Mouse (Mus musculus) forebrain, postnatal 0 days (tissue): Measurements from ENCODE around the gene Tead2. TPM values are rescaled to one million over a fixed set of nuclear protein-coding genes. Genes with fewer than 3 reads are reported as not detected.

Experiments used
- ATAC-seq: fragments of 200-750 bp; cut with Nextera tagmentation; 2 replicates; pipeline ENCODE4 v1.8.0; 2017; ENCODE audit warnings: mild to moderate bottlenecking, moderate library complexity
- DNase-seq: peaks from one replicate; pipeline ENCODE4 v3.0.0-alpha.2; 2015
- H3K27ac ChIP-seq: fragments of 300-500 bp; sonication (generic); 2 replicates; pipeline ENCODE4 v1.5.1; 2014; ENCODE audit warnings: low read depth, mild to moderate bottlenecking, antibody characterized with exemption, low read length, moderate library complexity, mixed read lengths
- H3K27me3 ChIP-seq: fragments of 300-500 bp; sonication (generic); 2 replicates; pipeline ENCODE4 v1.6.1; 2014; ENCODE audit warnings: mild to moderate bottlenecking, low read length, mixed read lengths; ENCODE audit not compliant: insufficient read depth
- H3K36me3 ChIP-seq: fragments of 300-500 bp; sonication (generic); 2 replicates; pipeline ENCODE4 v1.6.1; 2014; ENCODE audit warnings: mild to moderate bottlenecking, moderate library complexity; ENCODE audit not compliant: insufficient read depth
- H3K4me1 ChIP-seq: fragments of 300-500 bp; sonication (generic); 2 replicates; pipeline ENCODE4 v1.6.1; 2014; ENCODE audit warnings: antibody characterized with exemption; ENCODE audit not compliant: insufficient read depth
- H3K4me2 ChIP-seq: fragments of 300-500 bp; sonication (generic); 2 replicates; pipeline ENCODE4 v1.6.1; 2014; ENCODE audit warnings: low read depth, mild to moderate bottlenecking, moderate library complexity
- H3K4me3 ChIP-seq: fragments of 300-500 bp; sonication (generic); 2 replicates; pipeline ENCODE4 v1.5.1; 2014; ENCODE audit warnings: low read depth, low read length, mixed read lengths
- H3K9ac ChIP-seq: fragments of 300-500 bp; sonication (generic); 2 replicates; pipeline ENCODE4 v1.6.1; 2014; ENCODE audit warnings: mild to moderate bottlenecking
- H3K9me3 ChIP-seq: fragments of 300-500 bp; sonication (generic); 2 replicates; pipeline ENCODE4 v1.6.1; 2016; ENCODE audit warnings: low read length
- CTCF ChIP-seq: sonication (generic); IDR thresholded peaks from 2 replicates; pipeline ENCODE4 v1.5.1; 2016; ENCODE audit warnings: antibody characterized with exemption, control low read depth, low read depth
- WGBS: fragments of 180-500 bp; shearing (Covaris S2); extraction: QIAGEN DNeasy Blood & Tissue Kit; methylation state at CpG from one replicate; pipeline ENCODE4 v1.1.7; 2014; 5-methylcytosine and 5-hydroxymethylcytosine counted together
- polyA plus RNA-seq: library from polyadenylated mRNA; unstranded; fragments of >200 nt; fragmentation: Nextera tagmentation; extraction: Ambion mirVana; gene quantifications from 2 replicates; pipeline ENCODE4 v1.2.1, GENCODE M21; 2015
- total RNA-seq: library from RNA; depleted of rRNA; stranded (reverse); fragments of >200 nt; gene quantifications from 2 replicates; pipeline ENCODE4 v1.2.3, GENCODE M21; 2014

Tead2 gene
- total and polyA plus RNA-seq, 2 experiments from 2014 or later, result 22.5 to 40.6 TPM

GRCm38 (mm10) chr7:45195341-45196175 is 20.0 kb upstream of the Tead2 start:
- WGBS, result 60% methylated on average over 13 of the region's 13 CpGs
- H3K9ac ChIP-seq, result no peak overlapping the region

DNA sequence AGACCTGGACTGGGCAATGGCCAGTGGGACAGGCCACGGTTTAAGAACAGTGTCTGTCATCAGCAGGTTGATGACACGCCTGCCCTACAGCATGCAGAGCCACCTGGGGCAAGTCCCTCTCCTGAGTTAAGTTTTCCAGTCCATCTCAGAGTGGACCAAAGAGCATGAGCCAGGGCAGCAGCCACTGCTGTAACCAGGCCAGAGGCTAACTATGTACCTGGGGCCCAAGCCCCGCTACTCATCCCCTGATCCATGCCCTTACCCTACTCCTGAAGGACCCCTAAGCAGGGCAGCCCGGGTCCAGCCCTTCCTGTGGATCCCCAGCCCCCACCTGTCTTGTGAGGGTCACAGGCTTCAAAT is 19.4 kb upstream of the Tead2 start:
- DNase-seq (no peak), ATAC-seq (no peak)
- Histone ChIP-seq H3K27ac (no peak overlapping the region), H3K27me3 (no peaks in the 10 kb centered on the region), H3K9me3 (no peaks in the 10 kb centered on the region), H3K4me1 (no peaks in the 10 kb centered on the region), H3K4me2 (no peak overlapping the region), H3K4me3 (no peak overlapping the region), H3K9ac (no peak overlapping the region), H3K36me3 (no peaks in the 10 kb centered on the region)
- 88% methylated on average over 4 of the region's 4 CpGs for WGBS
- TF ChIP-seq CTCF, result no peak

More at GRCm38 (mm10) chr7:45195341-45196175, 20.0 kb upstream of the Tead2 start:
- DNase-seq (no peak), ATAC-seq (no peak)
- no peaks in the 10 kb centered on the region for H3K4me1 ChIP-seq
- H3K36me3 ChIP-seq, result no peaks in the 10 kb centered on the region
- H3K4me2 ChIP-seq, result no peak overlapping the region
- H3K4me3 ChIP-seq, result no peak overlapping the region
- H3K9me3 ChIP-seq, result no peaks in the 10 kb centered on the region
- H3K27ac ChIP-seq, result no peak overlapping the region
- H3K27me3 ChIP-seq, result no peaks in the 10 kb centered on the region
- no peak for TF ChIP-seq CTCF

DNA sequence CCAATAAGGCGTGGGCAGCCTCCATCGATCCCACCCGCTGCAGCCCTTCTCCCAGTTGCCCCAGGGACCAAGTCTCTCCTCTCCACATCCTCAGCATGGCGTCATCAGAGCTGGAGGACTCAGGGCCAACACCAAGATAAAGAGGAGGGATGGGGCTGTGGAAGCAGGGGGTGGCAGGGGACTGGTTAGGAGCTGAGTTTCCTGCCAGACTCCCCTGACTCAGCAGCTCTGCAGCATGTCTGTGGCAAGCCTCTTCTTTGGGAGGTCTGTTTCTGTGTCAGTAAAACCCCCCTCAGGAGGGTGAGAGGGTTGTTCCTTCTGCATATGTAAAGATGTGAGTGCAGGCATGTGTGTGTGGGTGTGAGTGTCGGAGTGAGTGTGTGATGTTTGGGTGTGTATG is 18.6 kb upstream of the Tead2 start:
- no peaks in the 10 kb centered on the region for H3K9me3 ChIP-seq
- no peak overlapping the region for H3K4me2 ChIP-seq
- ATAC-seq (no peak), DNase-seq (no peak)
- no peak overlapping the region for H3K9ac ChIP-seq
- no peak for TF ChIP-seq CTCF
- H3K4me1 ChIP-seq, result no peaks in the 10 kb centered on the region
- 73% methylated on average over 5 of the region's 5 CpGs for WGBS
- H3K4me3 ChIP-seq, result no peak overlapping the region
- no peaks in the 10 kb centered on the region for H3K36me3 ChIP-seq
- no peaks in the 10 kb centered on the region for H3K27me3 ChIP-seq
- H3K27ac ChIP-seq, result no peak overlapping the region

GRCm38 (mm10) chr7:45198435-45198834 is 17.1 kb upstream of the Tead2 start:
- ATAC-seq, result peak; percentile 70
- WGBS, result 13% methylated on average over 5 of the region's 5 CpGs
- Histone ChIP-seq H3K36me3 (no peaks in the 10 kb centered on the region), H3K9ac (no peak overlapping the region), H3K4me1 (no peaks in the 10 kb centered on the region), H3K27ac (no peak overlapping the region), H3K9me3 (no peaks in the 10 kb centered on the region), H3K27me3 (no peaks in the 10 kb centered on the region), H3K4me2 (no peak overlapping the region), H3K4me3 (no peak overlapping the region)
- peak; percentile 84 for DNase-seq
- peak; percentile 85 for TF ChIP-seq CTCF

GRCm38 (mm10) chr7:45198961-45199360 is 16.6 kb upstream of the Tead2 start:
- H3K4me3 ChIP-seq, result no peak overlapping the region
- no peak for TF ChIP-seq CTCF
- no peaks in the 10 kb centered on the region for H3K4me1 ChIP-seq
- ATAC-seq, result no peak
- no peak overlapping the region for H3K4me2 ChIP-seq
- WGBS, result 80% methylated on average over 11 of the region's 11 CpGs
- H3K36me3 ChIP-seq, result no peaks in the 10 kb centered on the region
- DNase-seq, result no peak
- H3K27me3 ChIP-seq, result no peaks in the 10 kb centered on the region
- no peak overlapping the region for H3K27ac ChIP-seq
- H3K9ac ChIP-seq, result no peak overlapping the region
- H3K9me3 ChIP-seq, result no peaks in the 10 kb centered on the region

GRCm38 (mm10) chr7:45202654-45203053 is 12.9 kb upstream of the Tead2 start:
- DNase-seq (no peak), ATAC-seq (no peak)
- whole genome bisulfite sequencing, result 59% methylated on average over 10 of the region's 10 CpGs
- no peak overlapping the region for H3K27ac ChIP-seq
- no peaks in the 10 kb centered on the region for H3K27me3 ChIP-seq
- no peak overlapping the region for H3K4me2 ChIP-seq
- no peak overlapping the region for H3K4me3 ChIP-seq
- no peaks in the 10 kb centered on the region for H3K36me3 ChIP-seq
- no peak overlapping the region for H3K9ac ChIP-seq
- H3K4me1 ChIP-seq, result no peaks in the 10 kb centered on the region
- TF ChIP-seq CTCF, result no peak
- no peaks in the 10 kb centered on the region for H3K9me3 ChIP-seq

- TF ChIP-seq CTCF, result 0 out of 2 replicates have a peak, but pooled peaks have one; percentile 1
- ATAC-seq, result peak; percentile 99
- 8% methylated on average over 44 of the region's 44 CpGs for WGBS
- H3K27ac ChIP-seq, result peak within 1 kb of the TSS; percentile 69
- H3K4me2 ChIP-seq, result peak within 1 kb of the TSS; percentile 57
- peak; percentile 98 for DNase-seq
- H3K9me3 ChIP-seq, result no peaks in the 10 kb centered on the region
- no peaks in the 10 kb centered on the region for H3K27me3 ChIP-seq
- peak within 1 kb of the TSS; percentile 45 for H3K9ac ChIP-seq
- H3K36me3 ChIP-seq, result no peaks in the 10 kb centered on the region
- peak within 1 kb of the TSS; percentile 43 for H3K4me3 ChIP-seq
- no peaks in the 10 kb centered on the region for H3K4me1 ChIP-seq
Observed at GRCm38 (mm10) chr7:45204380-45205143, 11.0 kb upstream of the Tead2 start, which contains the start of gene Ccdc155. Gene Ccdc155, minus strand, starts transcription at chr7:45204892.
